Mouse (Mus musculus) heart, postnatal 14 days (tissue): ENCODE data around the gene Zmynd11. TPM values are rescaled to one million over a fixed set of nuclear protein-coding genes. Genes with fewer than 3 reads are reported as not detected.
A peak's percentile ranks its signal among the peaks of the same experiment; 100 is the strongest.

Experiments used
- DNase-seq, 2 experiments: peaks; one replicate each; pipeline ENCODE4 v3.0.0; 2021 to 2022
- intact Hi-C: fragments of 180-260 bp; cut with DNase I; formaldehyde crosslinking; loops from one replicate; pipeline ENCODE4 v1.15.1; 2025
- long read RNA-seq, 2 experiments: library from polyadenylated mRNA; stranded (forward); transcript quantifications; one replicate each; pipeline ENCODE4 v2.0.0; 2021
- total RNA-seq, 2 experiments: library from RNA; stranded (reverse); gene quantifications; 2 replicates each; pipeline ENCODE4 v1.2.3; 2021

The Zmynd11 gene
- 100 to 1,000 TPM; 122 to 134 TPM for total RNA-seq
- long read RNA-seq, experiment 1, full-length matches to known transcripts, result 46 of 145 reads
- long read RNA-seq, experiment 1, partial matches to known transcripts, result 12 of 145 reads
- long read RNA-seq, experiment 1, other reads (novel, unspliced or antisense), result 87 of 145 reads
- long read RNA-seq, experiment 2, full-length matches to known transcripts, result 40 of 112 reads
- long read RNA-seq, experiment 2, partial matches to known transcripts, result 5 of 112 reads
- long read RNA-seq, experiment 2, other reads (novel, unspliced or antisense), result 67 of 112 reads

- intact Hi-C loops, result loop anchor here (5.0 to 10.0 kb wide), 2 partner anchors 73 to 490 kb away; partner anchors contain the start of gene Dip2c
- peak in 1 of 2 experiments; percentile 70 for DNase-seq
These were observed at the start of gene Zmynd11 for GRCm38 (mm10) chr13:9764646-9765536. Gene Zmynd11, minus strand, starts transcription at chr13:9765330.

- intact Hi-C loops, result no loop called here
- no peak for DNase-seq
These were observed 30.9 kb upstream of the Zmynd11 start for GRCm38 (mm10) chr13:9795889-9796631.

GRCm38 (mm10) chr13:9786050-9786449 is 20.9 kb upstream of the Zmynd11 start:
- intact Hi-C loops, result no loop called here
- DNase-seq, result no peak

- intact Hi-C loops, result no loop called here
- DNase-seq, result no peak
These were observed 18.6 kb upstream of the Zmynd11 start for GRCm38 (mm10) chr13:9783717-9784116.

GRCm38 (mm10) chr13:9775901-9776300 is 10.8 kb upstream of the Zmynd11 start:
- no peak for DNase-seq
- intact Hi-C loops, result no loop called here

- intact Hi-C loops, result no loop called here
These were observed 8.9 kb upstream of the Zmynd11 start for GRCm38 (mm10) chr13:9774077-9774476.

GRCm38 (mm10) chr13:9767279-9767678 is 2.1 kb upstream of the Zmynd11 start:
- no peak for DNase-seq
- intact Hi-C loops, result loop anchor here (10.0 kb wide), 1 partner anchor 492 kb away; the partner anchor contains the start of gene Dip2c

More at GRCm38 (mm10) chr13:9774077-9774476, 8.9 kb upstream of the Zmynd11 start:
- no peak for DNase-seq

GRCm38 (mm10) chr13:9766497-9766896 is 1.4 kb upstream of the Zmynd11 start:
- DNase-seq, result no peak
- intact Hi-C loops, result loop anchor here (10.0 kb wide), 1 partner anchor 492 kb away; the partner anchor contains the start of gene Dip2c

GRCm38 (mm10) chr13:9765537-9765851 is 364 bp upstream of the Zmynd11 start:
- intact Hi-C loops, result loop anchor here (10.0 kb wide), 1 partner anchor 491 kb away; the partner anchor contains the start of gene Dip2c
- DNase-seq, result no peak

GRCm38 (mm10) chr13:9763828-9764645 is 1.1 kb downstream of the Zmynd11 start:
- intact Hi-C loops, result loop anchor here (5.0 to 10.0 kb wide), 2 partner anchors 72 to 489 kb away; partner anchors contain the start of gene Dip2c
- peak; percentile 82 to 84 for DNase-seq

GRCm38 (mm10) chr13:9763100-9763827 is 1.9 kb downstream of the Zmynd11 start:
- DNase-seq, result no peak
- intact Hi-C loops, result loop anchor here (5.0 to 10.0 kb wide), 2 partner anchors 71 to 488 kb away; partner anchors contain the start of gene Dip2c

GRCm38 (mm10) chr13:9760057-9760456 is 5.1 kb downstream of the Zmynd11 start:
- intact Hi-C loops, result loop anchor here (5.0 to 10.0 kb wide), 2 partner anchors 68 to 485 kb away; partner anchors contain the start of gene Dip2c

GRCm38 (mm10) chr13:9757842-9758491 is 7.2 kb downstream of the Zmynd11 start:
- no peak for DNase-seq
- intact Hi-C loops, result no loop called here

More at GRCm38 (mm10) chr13:9760057-9760456, 5.1 kb downstream of the Zmynd11 start:
- no peak for DNase-seq

- DNase-seq, result no peak
- intact Hi-C loops, result no loop called here
These were observed 11.4 kb downstream of the Zmynd11 start for GRCm38 (mm10) chr13:9753706-9754105.

GRCm38 (mm10) chr13:9750320-9750719 is 14.8 kb downstream of the Zmynd11 start:
- intact Hi-C loops, result no loop called here
- DNase-seq, result peak; percentile 45 to 51

GRCm38 (mm10) chr13:9749796-9750195 is 15.3 kb downstream of the Zmynd11 start:
- intact Hi-C loops, result no loop called here
- no peak for DNase-seq

GRCm38 (mm10) chr13:9738190-9738589 is 26.9 kb downstream of the Zmynd11 start:
- no peak for DNase-seq
- intact Hi-C loops, result no loop called here

GRCm38 (mm10) chr13:9737024-9737423 is 28.1 kb downstream of the Zmynd11 start:
- intact Hi-C loops, result no loop called here
- DNase-seq, result no peak
